Mouse (Mus musculus) ovary, postnatal 14 days (tissue): Measurements from ENCODE around the gene Abcf1.

ENCODE experiments used
- DNase-seq: peaks from one replicate; pipeline ENCODE4 v3.0.0; 2022; ENCODE audit warnings: low spot score

The Abcf1 gene

DNA sequence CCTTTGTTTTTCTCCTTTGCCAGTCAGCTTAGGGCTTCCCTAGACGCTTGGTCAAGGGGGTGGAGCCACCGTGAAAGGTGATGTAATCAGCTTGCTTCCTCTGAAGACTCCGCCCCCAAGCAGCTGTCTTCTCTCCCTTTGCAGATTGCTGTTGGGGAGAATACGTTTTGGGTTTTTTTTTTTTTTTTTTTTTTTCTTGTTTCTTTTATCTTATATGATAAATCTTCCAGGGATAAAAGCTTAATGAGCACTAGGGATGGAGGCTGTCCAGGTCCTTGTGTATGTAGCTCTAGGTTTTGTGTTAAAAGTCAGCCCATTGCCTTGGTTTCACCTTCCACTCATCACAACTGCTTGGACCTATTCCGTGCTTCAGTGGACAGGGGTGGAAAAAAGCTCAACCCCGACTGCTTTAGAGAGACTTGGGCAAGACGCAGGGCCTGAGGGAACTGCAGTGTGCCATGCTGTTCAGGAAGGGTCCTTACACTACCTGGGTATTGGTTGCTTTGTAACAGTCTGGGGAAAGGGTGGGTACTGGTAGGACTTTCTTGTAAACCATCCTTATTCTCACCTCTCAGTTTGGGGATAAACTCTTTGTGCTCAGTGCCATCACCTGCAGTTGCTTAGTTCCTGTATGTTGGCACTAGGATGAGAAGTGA lies 50.4 kb downstream of the Abcf1 start:
- peak; percentile 81 for DNase-seq

DNA sequence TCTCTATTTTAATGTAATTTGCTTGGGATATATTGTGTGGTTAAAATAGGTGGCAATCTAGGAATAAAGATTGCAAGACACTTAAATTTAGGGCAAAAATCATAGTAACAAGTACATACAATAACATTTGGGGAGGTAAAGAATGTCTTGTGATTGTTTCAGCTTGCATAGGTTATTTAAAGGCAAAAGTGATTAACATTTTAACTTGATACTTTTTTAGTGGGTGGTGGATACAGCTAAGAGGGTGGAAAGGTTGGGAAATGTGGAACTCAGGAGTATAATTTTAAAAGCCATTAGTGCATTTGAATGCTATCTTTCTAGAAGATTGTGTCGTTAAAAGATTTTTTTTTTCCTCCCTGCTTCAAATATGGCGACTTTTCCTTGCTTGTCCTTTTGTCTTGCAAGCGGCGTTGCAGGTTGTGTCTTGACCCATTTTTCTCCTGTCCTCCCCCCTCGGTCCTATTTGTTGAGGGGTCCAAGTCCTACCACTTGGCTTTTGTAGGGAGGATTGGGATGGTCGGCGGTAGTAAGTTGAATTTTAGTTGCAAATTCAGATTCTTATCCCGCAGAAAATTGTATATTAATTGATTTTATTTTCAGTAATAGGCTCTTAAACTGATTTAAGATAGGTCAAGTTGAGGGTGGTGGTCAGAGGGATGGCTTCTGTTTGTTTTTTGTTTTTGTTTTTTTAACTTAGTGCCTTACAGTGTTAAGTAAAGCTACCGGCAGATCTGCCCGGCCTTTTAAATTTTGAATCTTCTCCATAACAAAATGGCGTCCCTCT lies 51.1 kb downstream of the Abcf1 start:
- peak; percentile 42 for DNase-seq

DNA sequence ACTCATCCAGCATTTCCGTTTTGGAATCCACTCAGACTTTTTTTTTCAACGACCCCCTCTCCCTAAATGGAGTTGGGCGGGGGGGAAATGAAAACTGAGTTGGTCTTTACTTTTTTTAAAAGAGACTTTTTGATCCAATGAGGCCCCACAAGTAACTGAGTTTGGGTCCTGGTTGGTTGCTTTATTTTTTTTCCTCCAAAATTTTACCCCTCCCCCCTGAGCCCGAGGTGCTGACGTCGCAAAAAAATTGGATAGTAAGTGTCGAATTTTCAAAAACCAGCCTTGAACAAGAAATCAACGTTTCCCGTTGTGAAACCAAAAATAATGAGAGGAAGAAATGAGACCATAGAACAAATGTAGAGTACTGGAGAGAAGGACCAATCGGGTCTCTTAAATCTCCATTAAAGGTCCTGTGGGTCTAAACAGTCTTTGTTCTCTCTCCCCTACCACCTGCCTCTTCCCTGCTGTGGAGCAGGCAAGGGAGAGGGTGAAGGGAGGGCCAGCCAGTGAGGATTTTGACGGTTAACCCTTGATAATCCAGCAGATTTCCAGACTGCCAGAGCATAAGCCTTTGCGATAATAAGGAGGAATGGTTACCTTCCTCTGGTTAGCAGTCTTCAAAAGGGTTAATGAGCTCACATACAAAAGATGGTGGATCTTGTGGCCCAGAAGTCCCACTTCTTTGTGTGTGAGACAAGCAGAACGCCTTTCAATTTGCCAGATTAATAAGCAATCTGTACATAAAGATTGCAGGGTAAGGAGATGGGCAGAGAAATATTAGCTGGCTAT lies 51.9 kb downstream of the Abcf1 start:
- peak; percentile 44 for DNase-seq

DNA sequence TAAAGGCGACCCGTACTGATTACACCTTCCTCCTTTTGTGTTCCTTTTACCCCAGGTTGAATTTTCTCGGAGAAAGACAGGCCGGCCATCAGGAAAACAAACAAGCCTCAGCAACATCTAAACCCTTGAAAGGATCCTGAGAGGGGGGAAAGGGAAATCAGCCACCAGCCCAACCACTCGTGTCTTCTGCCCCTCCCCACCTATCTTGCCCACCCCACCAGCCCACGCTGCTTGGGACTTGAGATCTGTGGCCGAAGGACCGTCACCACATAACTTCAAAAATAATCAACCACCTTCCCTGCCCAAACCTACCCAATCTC lies 52.5 kb downstream of the Abcf1 start:
- DNase-seq: no peak

DNA sequence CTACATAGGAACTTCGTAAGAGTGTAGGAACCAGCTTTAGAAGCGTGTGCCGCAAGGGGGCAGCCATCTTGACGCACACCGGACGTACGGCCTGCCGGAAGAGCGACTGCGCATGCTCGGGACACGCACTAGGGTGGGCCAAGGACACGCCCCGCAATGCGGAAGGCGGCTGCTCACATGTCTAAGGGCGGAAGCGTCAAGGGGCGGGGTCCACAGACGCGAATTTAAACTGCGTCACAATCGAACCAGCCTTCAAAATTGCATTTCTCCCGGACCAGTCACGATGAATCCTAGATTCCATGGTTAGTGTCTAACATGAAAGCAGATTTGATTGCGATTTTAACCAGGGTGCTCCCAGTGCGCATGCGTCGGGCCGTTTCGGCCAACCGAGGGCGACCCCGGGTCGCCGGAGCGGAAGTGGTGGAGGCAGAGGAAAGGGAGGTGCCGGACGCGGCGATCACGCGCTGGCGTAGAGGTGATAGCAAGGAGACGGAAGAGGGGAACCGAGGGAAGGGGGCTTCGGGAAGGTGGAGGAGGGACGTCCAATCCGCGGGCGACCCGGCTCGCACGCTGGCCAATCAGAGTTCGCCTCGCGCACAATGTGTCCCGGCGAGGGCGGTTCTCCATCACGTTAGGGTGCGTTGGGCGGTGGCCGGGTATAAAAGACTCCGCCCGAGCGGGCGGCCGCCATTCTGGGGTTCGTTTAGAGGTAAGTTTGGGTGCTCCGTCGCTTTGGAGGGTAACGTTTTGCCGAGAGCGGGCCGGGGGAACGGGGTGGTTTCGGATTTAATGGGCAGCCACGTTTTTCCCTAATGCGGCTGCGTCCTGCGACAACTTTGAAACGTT lies 53.0 kb downstream of the Abcf1 start, which contains the start of the genes Mrps18b and Ppp1r10:
Mrps18b (minus strand) TSS at position 93 of the 846 bp plus-strand sequence.
Ppp1r10 (plus strand) TSS at position 138 of the 846 bp plus-strand sequence.
- peak; percentile 96 for DNase-seq

DNA sequence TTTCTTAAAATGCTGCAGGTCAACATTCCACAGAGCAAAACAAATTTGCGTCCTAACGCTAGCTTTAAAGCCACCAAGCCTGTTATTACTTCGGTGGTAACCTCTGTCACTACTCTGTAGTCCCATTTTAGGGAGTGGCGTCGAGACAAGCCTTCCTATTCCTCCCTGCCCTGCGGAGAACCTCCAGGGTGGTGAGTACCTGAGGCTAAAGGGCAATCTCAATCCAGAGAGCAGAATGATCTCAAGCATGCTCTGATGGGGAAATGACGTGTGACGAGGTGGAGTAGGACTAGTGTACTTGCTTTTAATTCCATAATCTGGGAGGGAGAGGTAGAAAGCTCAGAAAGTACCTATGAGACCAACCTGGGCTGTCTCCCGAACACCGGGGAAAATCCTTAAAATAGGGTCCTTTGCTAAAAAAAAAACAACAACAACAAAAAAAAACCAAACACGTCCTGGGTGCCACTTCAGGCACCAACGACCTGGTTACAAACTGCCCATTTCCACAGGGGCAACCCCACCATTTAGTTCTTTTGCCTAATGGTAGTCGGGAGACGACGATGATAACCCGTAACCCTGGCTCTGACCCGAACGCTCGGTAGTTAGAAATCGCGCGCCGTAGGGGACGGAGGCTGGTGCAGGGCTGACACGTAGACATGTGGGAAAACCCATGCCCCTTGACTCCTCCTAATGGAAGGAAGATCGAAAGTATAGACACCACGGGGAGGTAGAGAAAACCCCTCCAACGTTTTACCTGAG lies 53.8 kb downstream of the Abcf1 start:
- no peak for DNase-seq

DNA sequence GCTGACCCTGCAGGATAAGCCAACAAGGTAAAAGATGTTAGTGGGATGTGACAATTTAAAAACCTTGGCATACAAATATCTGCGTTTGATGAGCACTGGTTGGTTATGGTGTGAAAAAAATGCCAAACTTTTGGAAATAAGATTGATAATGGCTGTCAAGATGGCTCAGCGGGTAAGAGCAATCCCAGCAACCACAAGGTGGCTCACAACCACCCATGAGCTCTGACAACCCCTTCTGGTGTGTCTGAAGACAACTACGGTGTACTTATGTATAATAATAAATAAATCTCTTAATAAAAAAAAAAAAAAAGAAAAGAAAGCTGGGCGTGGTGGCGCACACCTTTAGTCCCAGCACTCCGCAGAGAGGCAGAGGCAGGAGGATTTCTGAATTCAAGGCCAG lies 54.6 kb downstream of the Abcf1 start:
- DNase-seq: no peak

DNA sequence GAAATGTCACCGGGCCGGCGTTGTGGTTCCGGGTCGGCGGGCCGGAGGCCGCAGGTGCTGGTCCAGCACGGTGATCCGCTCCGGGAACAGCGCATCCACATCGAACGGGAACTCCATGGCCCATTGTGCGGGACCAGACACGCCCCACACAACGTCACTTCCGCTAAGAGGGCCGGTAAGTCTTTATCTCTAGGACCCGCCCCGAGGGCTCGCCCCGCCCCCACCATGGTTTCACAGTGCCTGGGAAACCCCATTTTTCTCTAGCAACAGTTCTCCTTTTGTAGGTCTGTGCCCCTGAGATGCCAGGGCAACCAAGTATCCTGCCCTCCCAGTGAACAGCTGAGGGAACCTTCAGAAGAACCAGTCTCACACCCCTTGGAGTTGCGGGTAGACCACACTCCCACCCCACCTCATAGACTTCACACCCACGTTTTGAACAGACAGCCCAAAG lies 59.6 kb downstream of the Abcf1 start, which contains the start of gene Atat1:
Atat1 (minus strand) TSS at position 157 of the 451 bp plus-strand sequence.
- DNase-seq: peak; percentile 95

DNA sequence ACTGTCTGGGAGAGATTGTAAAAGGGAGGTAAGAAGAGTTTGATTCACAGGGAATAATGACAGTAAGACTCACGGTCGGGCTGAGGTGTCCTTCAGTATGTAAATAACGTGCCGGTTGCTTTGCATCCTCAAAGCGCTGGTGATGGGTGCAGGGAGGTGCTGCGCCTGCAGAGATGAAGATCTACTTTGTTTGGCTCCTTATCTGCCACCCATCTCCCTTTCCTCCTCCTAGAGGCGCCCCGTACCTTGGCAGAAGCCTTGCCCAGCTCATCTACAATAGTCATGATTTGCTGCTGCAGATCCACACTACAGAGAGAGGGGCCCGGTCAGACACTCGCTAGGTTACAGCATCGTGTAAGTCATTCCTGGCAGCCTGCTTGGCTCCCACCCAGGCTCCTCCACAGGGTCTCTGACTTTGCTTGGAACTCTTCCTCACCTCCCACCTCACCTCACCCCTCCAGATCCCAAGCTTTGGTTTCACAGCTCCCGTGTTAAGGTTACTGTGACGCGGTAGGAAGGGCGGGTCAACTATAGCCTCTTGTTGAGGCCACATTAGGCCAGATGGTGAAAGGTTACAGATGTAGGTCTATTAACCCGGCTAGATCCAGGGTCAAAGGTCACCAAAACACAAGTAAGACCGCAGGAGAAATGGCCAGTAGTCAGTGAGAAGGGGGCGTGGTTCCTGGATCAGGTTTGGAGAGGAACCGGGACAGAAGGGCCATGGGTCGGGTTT lies 60.2 kb downstream of the Abcf1 start:
- no peak for DNase-seq

DNA sequence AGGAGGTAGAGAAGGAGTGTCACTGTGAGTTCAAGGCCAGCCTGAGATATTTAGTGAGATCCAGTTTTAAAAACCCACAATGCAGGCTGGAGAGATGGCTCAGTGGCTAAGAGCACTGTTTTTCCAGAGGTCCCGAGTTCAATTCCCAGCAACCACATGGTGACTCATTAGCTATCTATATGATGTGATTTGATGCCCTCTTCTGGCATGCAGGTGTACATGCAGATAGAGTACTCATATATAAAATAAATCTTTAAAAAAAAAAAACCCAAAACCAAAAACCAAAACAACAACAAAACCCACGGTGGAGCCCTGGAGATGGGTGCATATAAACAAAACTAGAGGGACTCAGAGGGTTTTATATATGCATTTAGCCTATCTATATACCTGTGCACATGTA lies 62.0 kb downstream of the Abcf1 start:
- no peak for DNase-seq
